Comparison of ENCODE assay signal across 12 mouse cellular contexts in the genomic region with DNA sequence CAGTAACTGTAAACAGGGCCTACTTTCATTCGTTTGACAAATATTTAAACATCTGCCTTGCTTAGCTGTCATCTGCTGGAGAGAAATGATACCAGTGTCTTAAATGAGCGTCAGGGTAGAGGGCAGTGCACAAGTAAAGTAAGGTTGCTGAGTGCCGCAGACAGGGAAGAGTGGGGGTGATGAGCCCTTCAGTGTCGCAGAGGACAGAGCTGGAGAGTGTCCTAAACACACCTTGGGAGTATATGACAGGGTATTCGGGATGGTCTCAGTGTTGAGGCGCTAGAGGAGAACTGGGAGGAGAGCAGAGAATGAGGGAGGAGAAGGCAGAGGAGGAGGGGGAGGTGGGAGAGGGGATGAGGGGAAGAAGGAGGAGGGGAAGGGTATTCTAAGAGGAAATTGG.
"Had no signal": no experiment of that assay in that cellular context is flagged by ENCODE, and none has a peak within 500 bp of the region (broad histone marks: within the 10 kb centered on the region; RNA-seq: fewer than 3 reads in every experiment).

No protein-coding gene starts in this region.

- H3K4me1 ChIP-seq: midbrain, embryonic 10.5 days; neural tube, embryonic 15.5 days had no signal

- DNase-seq: kidney, adult 9 months; left cerebral cortex, postnatal 4 days; midbrain, embryonic 14.5 days; right cerebral cortex, adult 18-20 months; right cerebral cortex, postnatal 25 days; thymus, postnatal 36 days had no signal

- H3K27me3 ChIP-seq: limb, embryonic 13.5 days; neural tube, embryonic 15.5 days had no signal

- H3K4me3 ChIP-seq: limb, embryonic 13.5 days; midbrain, embryonic 10.5 days; myocyte; neural tube, embryonic 15.5 days had no signal

- H3K9me3 ChIP-seq: limb, embryonic 13.5 days; midbrain, embryonic 10.5 days; neural tube, embryonic 15.5 days had no signal

- H3K36me3 ChIP-seq: limb, embryonic 13.5 days; midbrain, embryonic 10.5 days; neural tube, embryonic 15.5 days had no signal

- H3K27ac ChIP-seq: hindbrain, embryonic 14.5 days; limb, embryonic 13.5 days; liver, embryonic 14.5 days; midbrain, embryonic 10.5 days; neural tube, embryonic 15.5 days had no signal

- H3K9ac ChIP-seq: hindbrain, embryonic 14.5 days; limb, embryonic 13.5 days; liver, embryonic 14.5 days; neural tube, embryonic 15.5 days had no signal

- H3K4me2 ChIP-seq: hindbrain, embryonic 14.5 days; limb, embryonic 13.5 days; neural tube, embryonic 15.5 days had no signal
